Mouse (Mus musculus) T-helper 1 cell (primary cell): ENCODE measurements around the gene Dolpp1.
"Not testable (repeated sequence)": the region's sequence is repeated elsewhere in the genome, so short reads cannot be mapped to it uniquely, and the experiment has no call there.

Experiments used
- in situ Hi-C: fragments of 300-600 bp; cut with MboI, MseI; formaldehyde crosslinking; loops from one replicate; pipeline ENCODE4 v1.15.1; 2025; ENCODE audit warnings: high pct_unique_total_duplicates

Dolpp1 gene

GRCm38 (mm10) chr2:30409454-30410176, 17.6 kb downstream of the Dolpp1 start:
- in situ Hi-C loops: no loop called here

- in situ Hi-C loops: no loop called here
Measured at GRCm38 (mm10) chr2:30413038-30413973, 21.3 kb downstream of the Dolpp1 start.

- in situ Hi-C loops: no loop called here
Measured at GRCm38 (mm10) chr2:30414101-30414500, 22.0 kb downstream of the Dolpp1 start.

GRCm38 (mm10) chr2:30414681-30415080, 22.6 kb downstream of the Dolpp1 start:
- in situ Hi-C loops: no loop called here

GRCm38 (mm10) chr2:30415157-30415935, 23.3 kb downstream of the Dolpp1 start, which contains the start of gene Crat:
Gene Crat (minus strand): TSS chr2:30415813.
- in situ Hi-C loops: no loop called here

GRCm38 (mm10) chr2:30415936-30416648, 24.0 kb downstream of the Dolpp1 start, which contains the start of gene Ptpa:
Gene Ptpa (plus strand): TSS chr2:30416039.
- in situ Hi-C loops: no loop called here

GRCm38 (mm10) chr2:30416649-30416965, 24.6 kb downstream of the Dolpp1 start:
- in situ Hi-C loops: no loop called here

- in situ Hi-C loops: not testable (repeated sequence)
Measured at GRCm38 (mm10) chr2:30417154-30417553, 25.1 kb downstream of the Dolpp1 start.

GRCm38 (mm10) chr2:30417595-30418165, 25.6 kb downstream of the Dolpp1 start:
- in situ Hi-C loops: no loop called here

- in situ Hi-C loops: no loop called here
Measured at GRCm38 (mm10) chr2:30418259-30418658, 26.2 kb downstream of the Dolpp1 start.

- in situ Hi-C loops: no loop called here
Measured at GRCm38 (mm10) chr2:30419112-30419511, 27.1 kb downstream of the Dolpp1 start.

- in situ Hi-C loops: no loop called here
Measured at GRCm38 (mm10) chr2:30421432-30421831, 29.4 kb downstream of the Dolpp1 start.

- in situ Hi-C loops: no loop called here
Measured at GRCm38 (mm10) chr2:30429156-30429555, 37.1 kb downstream of the Dolpp1 start.

GRCm38 (mm10) chr2:30435326-30436155, 43.5 kb downstream of the Dolpp1 start:
- in situ Hi-C loops: loop anchor here (5.0 kb wide), 1 partner anchor 357 kb away; no protein-coding TSS in a partner anchor

- in situ Hi-C loops: loop anchor here (5.0 kb wide), 1 partner anchor 356 kb away; no protein-coding TSS in a partner anchor
Measured at GRCm38 (mm10) chr2:30436156-30436545, 44.1 kb downstream of the Dolpp1 start.

- in situ Hi-C loops: loop anchor here (5.0 kb wide), 1 partner anchor 355 kb away; no protein-coding TSS in a partner anchor
Measured at GRCm38 (mm10) chr2:30436809-30437208, 44.8 kb downstream of the Dolpp1 start.

- in situ Hi-C loops: loop anchor here (5.0 kb wide), 1 partner anchor 355 kb away; no protein-coding TSS in a partner anchor
Measured at GRCm38 (mm10) chr2:30437791-30438190, 45.7 kb downstream of the Dolpp1 start.

GRCm38 (mm10) chr2:30439631-30440030, 47.6 kb downstream of the Dolpp1 start:
- in situ Hi-C loops: loop anchor here (5.0 kb wide), 1 partner anchor 353 kb away; no protein-coding TSS in a partner anchor

- in situ Hi-C loops: no loop called here
Measured at GRCm38 (mm10) chr2:30440211-30440700, 48.2 kb downstream of the Dolpp1 start.
